Mouse (Mus musculus) thymus, adult 2 months (tissue): ENCODE data around the gene 5730480H06Rik.

Source experiments
- CTCF ChIP-seq: fragments of 200-500 bp; IDR thresholded peaks from 2 replicates; pipeline ENCODE4 v1.5.1; 2012; ENCODE audit warnings: mild to moderate bottlenecking, control low read depth, low read length, moderate library complexity, borderline replicate concordance; ENCODE audit not compliant: control insufficient read depth, poor library complexity, insufficient read depth; ENCODE audit errors: extremely low read depth
- POLR2A ChIP-seq: fragments of 200-500 bp; IDR thresholded peaks from 2 replicates; pipeline ENCODE4 v1.6.1; 2012; ENCODE audit warnings: mild to moderate bottlenecking, low read length, control low read depth, moderate library complexity; ENCODE audit not compliant: control insufficient read depth, poor library complexity, insufficient read depth; ENCODE audit errors: extremely low read depth

DNA sequence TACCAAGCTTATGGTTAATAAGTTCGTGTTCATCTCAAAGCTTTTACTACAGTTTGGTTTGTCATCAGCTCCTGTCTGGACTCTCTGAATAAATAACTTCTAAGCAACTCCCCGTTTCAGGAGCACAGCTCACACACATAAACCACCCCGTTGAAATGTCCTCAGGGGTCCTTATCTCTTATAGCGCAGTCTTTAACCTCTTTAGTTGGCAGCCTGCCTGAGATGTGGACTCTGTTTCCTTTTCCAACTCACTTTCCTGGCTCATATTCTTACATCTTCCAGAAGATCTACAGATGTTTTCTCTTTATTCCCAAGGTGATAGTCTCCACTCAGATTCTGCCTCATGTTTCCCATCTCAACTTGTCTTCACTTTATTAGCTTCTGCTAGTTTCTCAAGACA, 80.5 kb downstream of the 5730480H06Rik start:
- no peak for TF ChIP-seq CTCF
- no peak for TF ChIP-seq POLR2A
